Mouse (Mus musculus): ENCODE measurements around the gene Yrdc. TPM values are rescaled to one million over a fixed set of nuclear protein-coding genes. Genes with fewer than 3 reads are reported as not detected.

Gene Yrdc
- total RNA-seq, 2 experiments from 2014 or later: 18.7 to 65.5 TPM

Other genes with a start within 250 kb of the Yrdc start
- not detected in 2 replicates for gene 3100002H09Rik, start 239.9 kb upstream of the Yrdc start, total RNA-seq (2014; fragmentation: Nextera tagmentation)
- not detected in 2 replicates for gene 3100002H09Rik, start 239.9 kb upstream of the Yrdc start, total RNA-seq (2017)
- not detected in 2 replicates for gene Pou3f1, start 193.9 kb upstream of the Yrdc start, total RNA-seq (2014; fragmentation: Nextera tagmentation)
- not detected in 2 replicates for gene Pou3f1, start 193.9 kb upstream of the Yrdc start, total RNA-seq (2017)
- 57.1 and 62.4 TPM in 2 replicates for gene Utp11, start 157.1 kb upstream of the Yrdc start, total RNA-seq (2014; fragmentation: Nextera tagmentation)
- 81.6 and 86.4 TPM in 2 replicates for gene Utp11, start 157.1 kb upstream of the Yrdc start, total RNA-seq (2017)
- 10.4 and 16.6 TPM in 2 replicates for gene Fhl3, start 150.0 kb upstream of the Yrdc start, total RNA-seq (2014; fragmentation: Nextera tagmentation)
- 5.0 and 6.1 TPM in 2 replicates for gene Fhl3, start 150.0 kb upstream of the Yrdc start, total RNA-seq (2017)
- 90.7 and 105 TPM in 2 replicates for gene Sf3a3, start 135.9 kb upstream of the Yrdc start, total RNA-seq (2014; fragmentation: Nextera tagmentation)
- 167 and 170 TPM in 2 replicates for gene Sf3a3, start 135.9 kb upstream of the Yrdc start, total RNA-seq (2017)
- gene Inpp5b, start 108.8 kb upstream of the Yrdc start, total RNA-seq (2014; fragmentation: Nextera tagmentation): 31.5 and 52.6 TPM in 2 replicates
- 21.1 and 24.6 TPM in 2 replicates for gene Inpp5b, start 108.8 kb upstream of the Yrdc start, total RNA-seq (2017)
- gene Mtf1, start 48.6 kb upstream of the Yrdc start, total RNA-seq (2014; fragmentation: Nextera tagmentation): 37.9 and 42.6 TPM in 2 replicates
- gene Mtf1, start 48.6 kb upstream of the Yrdc start, total RNA-seq (2017): 11.3 and 26.3 TPM in 2 replicates
- gene 1110065P20Rik, start 517 bp downstream of the Yrdc start, total RNA-seq (2014; fragmentation: Nextera tagmentation): 15.0 and 19.4 TPM in 2 replicates
- 3.1 and 6.7 TPM in 2 replicates for gene 1110065P20Rik, start 517 bp downstream of the Yrdc start, total RNA-seq (2017)
- 1.2 TPM in 1 of 2 replicates, not detected in the other for gene Maneal, start 11.5 kb downstream of the Yrdc start, total RNA-seq (2014; fragmentation: Nextera tagmentation)
- not detected in 2 replicates for gene Maneal, start 11.5 kb downstream of the Yrdc start, total RNA-seq (2017)
- not detected in 2 replicates for gene Epha10, start 30.2 kb downstream of the Yrdc start, total RNA-seq (2014; fragmentation: Nextera tagmentation)
- not detected in 2 replicates for gene Epha10, start 30.2 kb downstream of the Yrdc start, total RNA-seq (2017)
- gene 9930104L06Rik, start 86.4 kb downstream of the Yrdc start, total RNA-seq (2014; fragmentation: Nextera tagmentation): 6.9 and 14.1 TPM in 2 replicates
- gene 9930104L06Rik, start 86.4 kb downstream of the Yrdc start, total RNA-seq (2017): 6.3 and 10.5 TPM in 2 replicates
- 59.2 and 97.0 TPM in 2 replicates for gene Cdca8, start 88.6 kb downstream of the Yrdc start, total RNA-seq (2014; fragmentation: Nextera tagmentation)
- 120 and 136 TPM in 2 replicates for gene Cdca8, start 88.6 kb downstream of the Yrdc start, total RNA-seq (2017)
- gene Rspo1, start 135.8 kb downstream of the Yrdc start, total RNA-seq (2014; fragmentation: Nextera tagmentation): 4.0 TPM in 1 of 2 replicates, not detected in the other
- 0.86 and 1.2 TPM in 2 replicates for gene Rspo1, start 135.8 kb downstream of the Yrdc start, total RNA-seq (2017)
- gene Gnl2, start 165.9 kb downstream of the Yrdc start, total RNA-seq (2014; fragmentation: Nextera tagmentation): 67.9 and 84.5 TPM in 2 replicates
- gene Gnl2, start 165.9 kb downstream of the Yrdc start, total RNA-seq (2017): 161 and 163 TPM in 2 replicates
- gene Dnali1, start 215.0 kb downstream of the Yrdc start, total RNA-seq (2014; fragmentation: Nextera tagmentation): not detected in 2 replicates
- not detected in 2 replicates for gene Dnali1, start 215.0 kb downstream of the Yrdc start, total RNA-seq (2017)
- 23.9 and 28.5 TPM in 2 replicates for gene Snip1, start 216.0 kb downstream of the Yrdc start, total RNA-seq (2014; fragmentation: Nextera tagmentation)
- gene Snip1, start 216.0 kb downstream of the Yrdc start, total RNA-seq (2017): 28.5 and 30.5 TPM in 2 replicates
- gene Meaf6, start 234.5 kb downstream of the Yrdc start, total RNA-seq (2014; fragmentation: Nextera tagmentation): 53.2 and 99.6 TPM in 2 replicates
- gene Meaf6, start 234.5 kb downstream of the Yrdc start, total RNA-seq (2017): 42.4 and 52.9 TPM in 2 replicates

Data from granulocyte monocyte progenitor cell, adult 5-6 weeks (primary cell).